Mouse (Mus musculus) right cerebral cortex, postnatal 4 days (tissue): ENCODE measurements around the gene Idh2.

Experiments used
- DNase-seq: peaks from one replicate; pipeline ENCODE4 v3.0.0-alpha.2; 2022

Idh2 gene

DNA sequence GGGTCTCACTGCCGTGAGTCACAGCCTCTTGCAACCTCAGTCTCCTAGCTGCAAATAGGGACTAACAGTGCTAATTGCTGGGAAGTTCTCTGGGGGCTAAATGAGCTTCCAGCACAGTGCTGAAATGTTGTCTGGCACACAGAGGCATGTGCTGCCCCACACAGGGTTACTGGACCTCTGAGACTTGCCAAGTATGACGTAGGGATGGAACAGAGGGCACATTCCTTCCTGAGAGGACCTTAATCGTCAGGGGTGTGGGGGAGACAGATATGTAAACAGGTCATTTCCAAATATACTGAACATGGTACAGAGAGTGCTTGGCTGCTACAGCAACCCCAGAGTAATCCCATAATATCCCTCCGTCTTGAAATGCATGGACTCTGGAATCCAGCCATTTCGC lies 5.9 kb upstream of the Idh2 start:
- DNase-seq, result no peak

GRCm38 (mm10) chr7:80119198-80119597 lies 4.0 kb upstream of the Idh2 start:
- no peak for DNase-seq

DNA sequence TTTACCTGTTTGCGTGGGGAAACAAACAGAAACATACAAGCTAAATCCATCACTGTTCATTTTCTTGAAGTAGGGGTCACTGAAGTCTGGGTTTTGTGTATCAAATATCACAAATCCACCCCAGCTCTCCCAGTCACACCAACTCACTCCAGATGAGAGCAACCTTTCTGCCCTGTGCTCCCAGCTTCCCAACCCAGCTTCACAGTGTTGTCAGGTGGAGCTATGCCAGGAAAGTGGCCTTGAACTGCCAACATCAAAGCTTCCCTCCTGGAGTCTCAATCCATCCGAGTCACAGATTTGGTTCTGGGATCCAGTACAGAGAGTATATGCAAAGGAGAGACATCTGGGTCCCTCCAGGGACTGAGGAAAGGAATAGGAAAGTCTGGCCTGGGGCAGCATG lies 966 bp upstream of the Idh2 start:
- DNase-seq, result no peak

DNA sequence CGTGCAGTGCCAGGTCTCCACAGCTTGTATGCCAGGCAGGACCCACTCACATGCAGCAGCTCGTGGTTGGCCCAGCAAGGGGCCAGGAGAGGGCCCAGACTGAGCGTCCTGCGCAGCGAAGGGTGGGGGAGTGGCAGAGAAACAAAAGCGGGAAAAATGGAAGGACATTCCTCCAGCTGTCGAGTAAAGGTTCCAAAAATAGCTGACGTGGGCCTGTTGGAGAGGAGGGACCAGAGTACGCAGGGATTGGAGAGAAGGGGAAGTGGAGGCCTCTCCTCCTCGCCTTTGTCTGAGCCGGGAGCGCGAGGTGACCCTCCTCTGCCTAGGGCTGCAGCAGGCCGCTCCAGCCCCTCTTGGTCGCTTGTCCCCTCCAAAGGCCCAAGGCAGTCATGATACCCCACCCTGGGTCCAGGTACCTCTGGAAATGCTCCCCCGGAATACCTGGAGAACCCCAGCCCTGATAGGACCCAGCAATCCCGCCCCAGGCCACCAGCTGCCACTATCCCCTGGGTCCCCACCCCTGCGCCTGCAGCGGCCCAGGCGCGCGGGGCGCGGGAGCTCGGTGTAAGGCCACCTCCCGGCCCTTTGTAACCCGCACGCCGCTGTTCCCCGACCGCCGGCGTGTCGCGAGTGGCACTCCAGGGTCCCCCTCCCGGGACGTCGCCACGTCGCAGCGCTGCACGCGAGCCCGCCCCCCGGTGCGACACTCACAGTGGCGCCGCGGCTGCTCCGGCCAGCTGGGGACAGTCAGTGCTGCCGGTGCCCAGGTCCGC lies 555 bp downstream of the Idh2 start:
- peak; percentile 74 for DNase-seq

GRCm38 (mm10) chr7:80113989-80114388 lies 1.2 kb downstream of the Idh2 start:
- no peak for DNase-seq

- DNase-seq, result no peak
Observed at GRCm38 (mm10) chr7:80111066-80112045, 3.8 kb downstream of the Idh2 start.

DNA sequence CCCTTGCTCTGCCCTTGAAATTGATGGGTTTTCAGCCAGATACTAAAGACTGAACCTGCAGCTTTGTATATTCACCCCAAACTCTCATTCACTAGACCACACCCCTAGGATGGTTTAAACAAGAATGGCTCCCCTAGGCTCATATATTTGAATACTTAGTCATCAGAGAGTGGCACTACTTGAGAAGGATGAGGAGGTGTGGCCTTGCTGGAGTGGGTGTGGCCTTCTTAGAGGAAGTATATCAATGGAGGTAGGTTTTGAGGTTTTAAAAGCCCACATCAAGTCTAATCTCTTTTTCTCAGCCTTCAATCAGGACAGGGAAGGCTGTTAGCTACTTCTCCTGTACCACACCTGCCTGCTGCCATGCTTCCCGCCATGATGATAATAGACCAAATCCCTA lies 8.8 kb downstream of the Idh2 start:
- DNase-seq, result no peak

- no peak for DNase-seq
Observed at GRCm38 (mm10) chr7:80105637-80106390, 9.4 kb downstream of the Idh2 start.

- DNase-seq, result no peak
Observed at GRCm38 (mm10) chr7:80103335-80103734, 11.9 kb downstream of the Idh2 start.

GRCm38 (mm10) chr7:80098389-80098976 lies 16.7 kb downstream of the Idh2 start:
- DNase-seq, result no peak

DNA sequence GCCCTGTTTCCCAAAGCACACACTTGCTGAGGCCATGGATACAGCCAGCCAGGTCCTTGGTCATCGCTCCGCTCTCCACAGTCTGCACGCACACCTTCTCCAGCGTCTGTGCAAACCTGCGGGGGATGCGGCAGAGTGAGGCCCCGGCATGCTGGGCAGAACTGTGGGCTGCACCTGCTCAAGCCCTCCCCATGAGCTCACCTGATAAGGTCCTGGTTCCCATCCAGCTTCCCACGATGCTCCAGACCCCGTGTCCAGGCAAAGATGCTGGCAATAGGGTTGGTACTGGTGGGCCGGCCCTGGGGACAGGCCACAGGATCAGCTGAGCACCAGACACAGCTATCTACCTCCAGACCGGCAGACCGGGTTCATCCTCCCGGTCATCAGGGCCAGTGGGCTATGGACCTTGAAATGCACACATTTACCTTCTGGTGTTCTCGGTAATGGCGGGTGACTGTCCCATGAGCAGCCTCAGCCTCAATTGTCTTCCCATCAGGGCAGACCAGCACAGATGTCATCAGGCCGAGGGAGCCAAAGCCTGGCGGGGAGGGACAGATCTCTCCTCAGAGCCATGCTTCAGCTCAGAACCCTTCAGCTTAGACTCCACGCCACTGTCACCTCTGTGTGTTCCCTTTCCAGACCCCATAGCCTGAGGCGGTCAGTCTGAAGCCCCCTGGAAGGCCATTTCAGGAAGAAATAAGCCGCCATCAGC lies 19.4 kb downstream of the Idh2 start:
- DNase-seq, result no peak

- DNase-seq, result no peak
Observed at GRCm38 (mm10) chr7:80094481-80094880, 20.7 kb downstream of the Idh2 start.

DNA sequence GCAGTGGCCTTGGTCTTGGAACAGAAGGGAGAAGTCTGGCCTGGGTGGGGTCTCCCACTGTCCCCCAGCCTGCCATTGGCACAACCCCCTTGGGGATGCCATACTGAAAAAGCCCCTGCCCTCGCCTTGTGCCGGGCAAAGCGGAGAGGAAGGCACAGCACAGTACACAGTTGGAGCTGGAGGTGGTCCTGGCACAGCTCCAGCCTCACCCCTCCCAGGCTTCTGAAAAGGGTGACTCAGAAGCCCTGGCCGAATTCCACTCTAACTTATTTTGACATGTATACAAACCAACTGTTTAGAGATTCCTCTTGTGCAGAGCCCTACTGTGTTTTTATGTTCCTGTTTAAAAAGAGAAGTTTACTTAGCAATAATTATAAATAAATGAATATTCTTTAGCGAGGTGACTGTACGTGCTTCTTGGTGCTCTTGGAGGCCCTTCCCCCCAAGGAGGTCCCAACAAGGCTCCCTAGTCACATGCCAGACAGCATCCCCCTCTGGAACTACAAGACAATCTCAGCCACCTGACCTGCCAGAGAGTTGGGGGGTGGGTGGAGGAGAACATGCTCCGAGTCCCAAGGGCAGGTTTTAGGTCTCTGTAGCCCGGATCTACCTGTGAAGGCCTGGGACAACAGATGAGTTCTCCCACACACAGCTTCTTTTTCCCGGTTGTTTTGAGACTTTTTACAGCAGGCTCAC lies 22.7 kb downstream of the Idh2 start:
- DNase-seq, result no peak

DNA sequence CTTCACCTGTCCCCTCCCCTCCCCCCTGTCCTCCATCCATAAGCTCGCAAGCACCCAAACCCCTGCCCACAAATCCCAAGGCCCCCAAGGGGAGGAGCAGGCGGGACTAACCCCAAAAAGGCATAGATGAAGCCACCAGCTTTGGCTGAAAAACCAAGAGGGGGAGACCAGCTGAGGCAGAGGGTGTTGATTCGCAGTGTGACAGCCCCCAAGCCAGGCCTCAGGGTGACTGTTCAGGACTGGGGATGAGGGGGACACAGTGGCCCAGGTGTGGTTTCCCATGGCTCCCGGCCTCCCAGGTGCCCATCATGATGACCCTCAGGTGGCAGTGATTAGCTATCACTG lies 23.4 kb downstream of the Idh2 start:
- DNase-seq, result no peak

- DNase-seq, result no peak
Observed at GRCm38 (mm10) chr7:80091004-80091865, 24.0 kb downstream of the Idh2 start.

GRCm38 (mm10) chr7:80090191-80091003 lies 24.8 kb downstream of the Idh2 start:
- no peak for DNase-seq

DNA sequence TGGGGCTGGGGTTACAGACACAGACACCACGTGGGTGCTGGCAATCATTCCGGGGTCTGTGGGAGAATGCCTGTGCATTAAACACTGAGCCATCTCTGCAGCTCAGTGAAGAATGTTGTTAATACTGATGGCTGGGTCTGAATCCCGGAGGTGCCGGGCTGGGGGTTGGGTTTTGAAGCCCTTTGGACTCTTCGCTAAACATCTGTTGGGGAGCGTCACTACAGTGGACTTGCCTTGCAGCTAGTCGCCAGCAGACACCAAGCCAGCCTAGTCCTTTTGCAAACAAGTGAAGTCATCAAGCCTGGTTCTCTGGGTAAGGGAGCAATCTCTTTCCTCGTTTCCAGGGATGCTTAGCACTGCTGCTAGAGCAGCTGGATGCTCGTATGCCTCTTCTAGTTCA lies 27.0 kb downstream of the Idh2 start:
- DNase-seq, result no peak

- DNase-seq, result no peak
Observed at GRCm38 (mm10) chr7:80085970-80086715, 29.0 kb downstream of the Idh2 start.

- peak; percentile 80 for DNase-seq
Observed at GRCm38 (mm10) chr7:80084484-80084931, 30.7 kb downstream of the Idh2 start.
